Mouse (Mus musculus) liver, adult 2 months (tissue): Measurements from ENCODE around the gene Rinl. TPM values are rescaled to one million over a fixed set of nuclear protein-coding genes. Genes with fewer than 3 reads are reported as not detected.

Experiments used
- DNase-seq: peaks from one replicate; pipeline ENCODE4 v3.0.0-alpha.2; 2011; ENCODE audit warnings: low read depth, low spot score; ENCODE audit errors: extremely low read depth
- H3K27ac ChIP-seq: fragments of 200-500 bp; replicated peaks from 2 replicates; pipeline ENCODE4 v1.5.1; 2012; ENCODE audit warnings: low read depth, mild to moderate bottlenecking, control low read depth, inconsistent platforms, low read length; ENCODE audit not compliant: insufficient read depth
- H3K27me3 ChIP-seq: fragments of 200-500 bp; 2 replicates; pipeline ENCODE4 v1.6.1; 2012; ENCODE audit warnings: mild to moderate bottlenecking, moderate library complexity, low read length, inconsistent platforms; ENCODE audit not compliant: control insufficient read depth, insufficient read depth
- H3K36me3 ChIP-seq: fragments of 200-500 bp; 2 replicates; pipeline ENCODE4 v1.6.1; 2012; ENCODE audit warnings: low read length, inconsistent platforms; ENCODE audit not compliant: control insufficient read depth, insufficient read depth
- H3K4me1 ChIP-seq: fragments of 200-500 bp; 2 replicates; pipeline ENCODE4 v1.6.1; 2011; ENCODE audit warnings: low read length; ENCODE audit not compliant: control insufficient read depth, insufficient read depth
- H3K4me3 ChIP-seq: fragments of 200-500 bp; 2 replicates; pipeline ENCODE4 v1.5.1; 2011; ENCODE audit warnings: low read depth, mild to moderate bottlenecking, control low read depth, low read length, moderate library complexity; ENCODE audit not compliant: insufficient read depth
- H3K79me2 ChIP-seq: fragments of 200-500 bp; 2 replicates; pipeline ENCODE4 v1.6.1; 2012; ENCODE audit warnings: inconsistent platforms, mild to moderate bottlenecking, low read length, moderate library complexity; ENCODE audit not compliant: control insufficient read depth, insufficient read depth
- H3K9ac ChIP-seq: fragments of 200-500 bp; 2 replicates; pipeline ENCODE4 v1.6.1; 2012; ENCODE audit warnings: low read depth, mild to moderate bottlenecking, control low read depth, inconsistent platforms, low read length
- CTCF ChIP-seq: fragments of 200-500 bp; IDR thresholded peaks from 2 replicates; pipeline ENCODE4 v1.5.1; 2011; ENCODE audit warnings: low read depth, low read length, control low read depth
- POLR2A ChIP-seq: fragments of 200-500 bp; IDR thresholded peaks from 2 replicates; pipeline ENCODE4 v1.6.1; 2011; ENCODE audit warnings: low read length, control low read depth; ENCODE audit not compliant: insufficient read depth; ENCODE audit errors: extremely low read depth
- WGBS: fragments of 180-500 bp; shearing (Covaris S2); methylation state at CpG from one replicate; pipeline ENCODE4 v1.1.7; 2018; 5-methylcytosine and 5-hydroxymethylcytosine counted together
- polyA plus RNA-seq: library from polyadenylated mRNA; depleted of rRNA; stranded (reverse); fragments of >200 nt; gene quantifications from 2 replicates; pipeline ENCODE4 v1.2.3, GENCODE M21; 2012
- total RNA-seq: library from RNA; depleted of rRNA; stranded (reverse); fragments of >200 nt; gene quantifications from 2 replicates; pipeline ENCODE4 v1.2.3, GENCODE M21; 2014

The Rinl gene
- total and polyA plus RNA-seq, 2 experiments = 1.2 to 1.4 TPM

DNA sequence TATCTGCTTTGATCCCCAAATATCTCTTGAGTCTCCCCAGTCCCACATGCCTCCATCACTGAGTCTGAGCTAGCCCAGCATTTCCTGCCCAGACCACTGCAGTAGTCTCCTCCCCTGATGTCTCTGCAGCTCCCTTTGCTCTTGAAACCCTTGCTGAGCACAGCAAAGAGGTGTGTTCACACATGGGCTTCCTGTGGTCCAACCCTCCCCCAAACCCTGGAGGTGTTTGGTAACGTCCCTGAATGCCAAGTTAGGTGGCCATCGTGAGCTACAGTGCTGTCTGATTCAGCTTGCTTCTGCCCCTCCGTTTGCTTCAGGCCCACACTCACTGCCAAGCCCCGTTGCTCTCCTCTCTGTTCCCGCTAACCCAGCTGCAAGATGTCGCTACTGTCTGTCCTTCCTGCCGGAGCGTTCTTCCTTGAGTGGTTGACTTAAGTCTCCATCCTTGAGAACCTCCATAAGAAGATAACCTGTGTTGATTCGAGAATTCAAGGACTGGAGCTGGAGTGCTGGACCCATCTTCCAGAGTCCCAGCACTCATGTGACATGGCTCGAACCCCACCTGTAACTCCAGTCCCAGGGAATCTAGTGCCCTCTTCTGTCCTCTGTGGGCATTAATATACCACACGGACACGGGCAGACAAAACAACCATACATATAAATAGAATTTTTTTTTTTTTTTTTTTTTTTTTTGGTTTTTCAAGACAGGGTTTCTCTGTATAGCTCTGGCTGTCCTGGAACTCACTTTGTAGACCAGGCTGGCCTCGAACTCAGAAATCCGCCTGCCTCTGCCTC, 3.8 kb downstream of the Rinl start:
- Histone ChIP-seq H3K79me2 (no peaks in the 10 kb centered on the region), H3K4me1 (peaks cover 3% of the 10 kb centered on the region; the same call in 1 of the 2 replicates), H3K36me3 (no peaks in the 10 kb centered on the region), H3K27ac (no peak overlapping the region), H3K4me3 (no peak overlapping the region), H3K9ac (no peak overlapping the region), H3K27me3 (no peaks in the 10 kb centered on the region)
- no peak for DNase-seq
- WGBS = 82% methylated on average over 12 of the region's 14 CpGs
- TF ChIP-seq POLR2A (no peak), CTCF (no peak)

DNA sequence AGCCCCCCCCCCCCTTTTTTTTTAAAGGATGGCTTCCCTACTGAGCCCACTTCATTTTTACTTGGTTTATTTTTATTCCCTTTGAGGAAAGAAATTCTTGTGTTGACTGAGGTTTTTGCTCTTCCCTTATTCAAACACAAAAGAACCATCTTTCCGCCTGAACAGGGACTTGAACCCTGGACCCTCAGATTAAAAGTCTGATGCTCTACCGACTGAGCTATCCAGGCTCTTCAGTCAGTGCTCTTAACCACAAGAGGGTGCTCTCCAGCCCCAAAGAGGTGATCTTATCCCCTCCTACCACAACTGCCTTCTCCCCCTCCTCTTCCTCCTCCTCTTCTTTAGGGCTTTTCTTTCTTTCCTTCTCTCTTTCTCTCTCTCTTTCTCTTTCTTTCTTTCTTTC, 5.1 kb downstream of the Rinl start:
- TF ChIP-seq CTCF = peak; percentile 37; the same call in 1 of the 2 replicates
- TF ChIP-seq POLR2A = no peak
- 22% methylated on average over 2 of the region's 2 CpGs for WGBS
- Histone ChIP-seq H3K27me3 (no peaks in the 10 kb centered on the region), H3K36me3 (no peaks in the 10 kb centered on the region), H3K4me1 (peaks cover 3% of the 10 kb centered on the region; the same call in 1 of the 2 replicates), H3K27ac (no peak overlapping the region), H3K79me2 (no peaks in the 10 kb centered on the region), H3K9ac (no peak overlapping the region), H3K4me3 (no peak overlapping the region)
- DNase-seq = peak; percentile 33

DNA sequence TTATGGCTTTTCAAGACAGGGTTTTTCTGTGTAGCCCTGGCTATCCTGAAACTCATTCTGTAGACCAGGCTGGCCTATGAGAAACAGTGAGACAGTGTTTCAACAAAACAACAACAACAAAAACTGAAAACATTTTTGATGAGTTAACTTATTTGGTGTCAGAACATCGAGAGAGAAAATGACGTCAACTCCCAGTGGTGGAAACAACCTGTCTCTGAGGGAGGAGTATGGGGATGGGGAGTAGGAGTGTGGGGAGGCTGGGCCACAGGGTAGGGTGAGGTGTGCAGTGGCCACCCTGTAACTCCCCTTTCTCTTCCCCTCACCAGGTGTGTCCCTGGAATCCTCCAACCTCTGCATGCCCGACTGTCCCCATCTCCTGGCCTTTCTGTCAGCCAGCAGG, 5.7 kb downstream of the Rinl start:
- DNase-seq = no peak
- Histone ChIP-seq H3K36me3 (no peaks in the 10 kb centered on the region), H3K27ac (no peak overlapping the region), H3K79me2 (no peaks in the 10 kb centered on the region), H3K27me3 (no peaks in the 10 kb centered on the region), H3K4me1 (peaks cover 3% of the 10 kb centered on the region; the same call in 1 of the 2 replicates), H3K9ac (no peak overlapping the region), H3K4me3 (no peak overlapping the region)
- WGBS = 80% methylated on average over 3 of the region's 3 CpGs
- TF ChIP-seq POLR2A = no peak
- TF ChIP-seq CTCF = no peak

DNA sequence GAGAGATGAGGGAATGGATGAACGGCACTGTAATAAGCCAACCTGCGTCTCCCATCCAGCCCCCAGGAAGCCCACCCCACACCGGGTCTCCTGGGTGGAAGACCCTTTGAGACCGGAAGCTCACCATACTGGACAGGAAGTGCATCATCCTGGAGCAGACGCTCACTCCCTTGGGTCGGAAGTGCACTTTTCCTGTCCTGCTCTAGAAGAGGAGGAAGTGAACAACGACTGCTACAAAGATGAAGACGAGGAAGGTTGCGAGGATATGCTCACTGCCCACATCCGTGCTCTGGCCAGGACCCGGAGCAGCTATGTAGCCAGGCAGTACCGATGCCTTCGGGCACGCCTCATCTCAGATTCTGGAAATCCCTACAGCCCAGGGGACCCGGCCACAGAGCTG, 7.1 kb downstream of the Rinl start:
- H3K27me3 ChIP-seq = no peaks in the 10 kb centered on the region
- peak overlapping the region; percentile 7 for H3K27ac ChIP-seq
- TF ChIP-seq POLR2A (no peak), CTCF (no peak)
- peak overlapping the region; percentile 53 for H3K4me3 ChIP-seq
- 72% methylated on average over 15 of the region's 15 CpGs for WGBS
- H3K79me2 ChIP-seq = no peaks in the 10 kb centered on the region
- 0 out of 2 replicates have a peak overlapping the region, but pooled peaks have one; percentile 7 for H3K9ac ChIP-seq
- DNase-seq = no peak
- no peaks in the 10 kb centered on the region for H3K36me3 ChIP-seq
- peaks cover 3% of the 10 kb centered on the region; the same call in 1 of the 2 replicates for H3K4me1 ChIP-seq

DNA sequence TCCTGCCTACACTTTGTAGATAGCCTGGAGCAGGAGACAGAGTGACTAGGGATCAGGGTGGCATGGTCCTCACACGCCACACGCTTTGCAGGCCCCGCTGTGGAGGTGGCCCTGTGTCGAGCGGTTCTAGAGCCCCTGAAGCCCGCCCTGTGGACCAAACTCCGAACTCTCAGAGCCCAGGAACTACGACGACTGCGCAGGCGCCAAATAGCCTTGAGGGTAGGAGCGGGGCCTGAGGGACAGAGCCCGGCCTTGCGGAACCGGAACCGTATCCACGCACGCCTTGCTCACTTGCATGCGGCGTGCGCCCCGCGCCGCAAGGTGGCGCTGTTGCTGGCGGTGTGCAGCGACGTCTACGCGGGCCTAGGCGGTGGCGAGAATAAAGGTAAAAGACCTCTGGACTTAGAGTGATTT, 7.8 kb downstream of the Rinl start:
- peak; percentile 52 for DNase-seq
- H3K27me3 ChIP-seq = no peaks in the 10 kb centered on the region
- H3K4me1 ChIP-seq = peaks cover 3% of the 10 kb centered on the region; the same call in 1 of the 2 replicates
- H3K36me3 ChIP-seq = no peaks in the 10 kb centered on the region
- 6% methylated on average over 32 of the region's 32 CpGs for WGBS
- TF ChIP-seq CTCF (peak; percentile 98), POLR2A (no peak)
- H3K27ac ChIP-seq = peak overlapping the region; percentile 2; the same call in 1 of the 2 replicates
- peak overlapping the region; percentile 53 for H3K4me3 ChIP-seq
- H3K79me2 ChIP-seq = no peaks in the 10 kb centered on the region
- peak overlapping the region; percentile 42 for H3K9ac ChIP-seq

DNA sequence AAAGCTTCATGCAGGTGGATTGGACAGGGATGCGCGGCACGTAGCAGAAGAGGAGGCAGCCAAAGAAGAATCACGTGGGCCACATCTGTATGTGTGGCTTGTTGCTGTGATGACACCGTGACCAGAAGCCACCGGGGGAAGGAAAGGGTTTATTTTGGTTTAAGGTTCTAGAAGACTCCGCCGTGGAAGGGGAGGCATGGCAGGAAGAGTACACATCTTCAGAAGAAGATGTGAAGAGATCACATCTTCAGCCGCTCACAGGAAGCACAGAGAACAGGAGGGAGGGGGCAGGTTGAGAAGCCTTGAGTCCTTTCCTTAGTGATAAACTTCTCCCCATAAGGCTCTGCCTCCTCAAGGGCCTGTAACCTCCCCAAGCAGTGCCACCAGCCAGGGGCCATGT, 11.2 kb downstream of the Rinl start:
- 95% methylated on average over 9 of the region's 9 CpGs for WGBS
- H3K4me1 ChIP-seq = peaks cover 9% of the 10 kb centered on the region
- no peaks in the 10 kb centered on the region for H3K79me2 ChIP-seq
- no peak overlapping the region for H3K4me3 ChIP-seq
- H3K27ac ChIP-seq = no peak overlapping the region
- no peak overlapping the region for H3K9ac ChIP-seq
- no peaks in the 10 kb centered on the region for H3K27me3 ChIP-seq
- no peak for DNase-seq
- TF ChIP-seq POLR2A = no peak
- no peak for TF ChIP-seq CTCF
- H3K36me3 ChIP-seq = no peaks in the 10 kb centered on the region
